Mouse (Mus musculus) gastrocnemius, adult 18-20 months (tissue): Measurements from ENCODE around the gene Gjc3. TPM values are rescaled to one million over a fixed set of nuclear protein-coding genes. Genes with fewer than 3 reads are reported as not detected.

ENCODE experiments used
- DNase-seq: peaks from one replicate; pipeline ENCODE4 v3.0.0; 2021; ENCODE audit warnings: low spot score
- total RNA-seq, 2 experiments: library from RNA; stranded (reverse); gene quantifications; 2 replicates each; pipeline ENCODE4 v1.2.3; 2021

Gjc3 gene
- total RNA-seq, 2 experiments from 2014 or later: 0.38 to 0.59 TPM

DNA sequence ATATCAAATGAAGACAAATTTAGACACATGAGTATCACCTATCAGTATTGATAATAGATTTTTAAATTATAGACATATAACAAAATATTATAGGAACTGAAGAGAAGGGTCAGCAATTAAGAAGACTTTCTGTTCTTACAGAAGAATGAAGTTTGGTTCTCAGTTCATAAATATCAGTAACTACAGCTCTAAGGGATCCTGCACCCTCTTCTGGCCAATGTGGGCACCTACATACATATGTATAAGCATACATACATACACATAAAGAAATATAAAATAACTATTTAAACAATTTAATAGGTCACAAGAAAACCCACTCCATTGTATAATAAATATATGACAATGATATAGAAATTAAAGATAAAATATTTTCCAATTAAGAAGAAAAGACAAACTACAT, 48.4 kb downstream of the Gjc3 start:
- no peak for DNase-seq

- no peak for DNase-seq
Observed at GRCm38 (mm10) chr5:137909564-137910262, 53.2 kb downstream of the Gjc3 start.

Other genes with a start within 250 kb of the Gjc3 start
- under 1 TPM; 0.21 to 0.28 TPM for gene Nyap1, start 221.5 kb downstream of the Gjc3 start, total RNA-seq
- gene Tsc22d4, start 217.4 kb downstream of the Gjc3 start, total RNA-seq: 10 to 100 TPM; 53.0 to 68.0 TPM
- 1 to 10 TPM; 6.2 to 7.7 TPM for gene Ppp1r35, start 184.2 kb downstream of the Gjc3 start, total RNA-seq
- 10 to 100 TPM; 24.1 to 26.1 TPM for gene Mepce, start 175.4 kb downstream of the Gjc3 start, total RNA-seq
- gene Zcwpw1, start 175.3 kb downstream of the Gjc3 start, total RNA-seq: under 1 TPM; 0.14 to 0.26 TPM
- under 1 TPM; 0.16 to 0.28 TPM for gene Pilra, start 126.8 kb downstream of the Gjc3 start, total RNA-seq
- under 1 TPM in 1 of 2 experiments, not detected in 1; 0.17 TPM for gene Pilrb1, start 105.0 kb downstream of the Gjc3 start, total RNA-seq
- not detected for gene Pilrb2, start 91.3 kb downstream of the Gjc3 start, total RNA-seq
- under 1 TPM in 1 of 2 experiments, not detected in 1; 0.14 TPM for gene Cyp3a13, start 41.5 kb downstream of the Gjc3 start, total RNA-seq
- gene Azgp1, start 18.4 kb upstream of the Gjc3 start, total RNA-seq: under 1 TPM in 1 of 2 experiments, not detected in 1; 0.52 TPM
- not detected for gene Smok3a, start 58.2 kb upstream of the Gjc3 start, total RNA-seq
- gene Smok3b, start 58.3 kb upstream of the Gjc3 start, total RNA-seq: not detected
- not detected for gene Smok3c, start 90.1 kb upstream of the Gjc3 start, total RNA-seq
- gene Zkscan1, start 122.0 kb upstream of the Gjc3 start, total RNA-seq: 10 to 100 TPM; 11.2 to 11.8 TPM
- 10 to 100 TPM; 15.0 to 15.4 TPM for gene Zscan21, start 153.8 kb upstream of the Gjc3 start, total RNA-seq
- 1 to 10 TPM; 4.9 to 5.8 TPM for gene Zfp113, start 192.6 kb upstream of the Gjc3 start, total RNA-seq
- 100 to 1,000 TPM; 105 to 110 TPM for gene Cops6, start 198.0 kb upstream of the Gjc3 start, total RNA-seq
- gene Ap4m1, start 208.9 kb upstream of the Gjc3 start, total RNA-seq: 1 to 10 TPM; 6.6 to 7.0 TPM
- 1 to 10 TPM; 6.5 to 7.8 TPM for gene Mcm7, start 209.3 kb upstream of the Gjc3 start, total RNA-seq
- gene Taf6, start 224.4 kb upstream of the Gjc3 start, total RNA-seq: 10 to 100 TPM; 34.5 to 34.9 TPM
- gene Cnpy4, start 224.4 kb upstream of the Gjc3 start, total RNA-seq: 1 to 10 TPM; 2.7 to 3.5 TPM
- 1 to 10 TPM; 1.4 TPM for gene Mblac1, start 231.2 kb upstream of the Gjc3 start, total RNA-seq